Mouse (Mus musculus): Measurements from ENCODE around the gene Lmln.

DNA sequence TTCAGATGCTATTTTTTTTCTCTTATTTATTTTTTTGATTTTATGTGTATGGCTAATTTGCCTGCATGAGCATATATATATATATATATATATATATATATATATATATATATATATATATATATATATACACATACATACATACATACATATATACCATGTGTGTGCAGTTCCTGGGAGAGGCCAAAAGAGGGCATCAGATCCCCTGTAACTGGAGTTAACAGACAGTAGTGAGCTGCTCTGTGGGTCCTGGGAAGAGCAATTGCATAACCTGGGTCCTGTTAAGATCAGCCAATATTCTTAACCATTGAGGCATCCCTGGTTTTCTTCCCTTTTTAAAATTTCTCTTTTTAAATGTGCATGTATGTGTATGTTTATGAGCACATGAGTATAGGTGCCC, 8.6 kb downstream of the Lmln start:
- TF ChIP-seq CTCF (IDR thresholded peaks at IDR 0.05 in 2 of 3, conservative IDR thresholded peaks at IDR 0.05 in 1 of 3; ENCODE audit: control insufficient read depth in 1 of 3, insufficient read depth in 1 of 3, low read depth in 2 of 3, low read length in 3 of 3, poor library complexity in 1 of 3, severe bottlenecking in 1 of 3) (peak in 1 of 3 experiments; percentile 27; a peak in 2 of 6 replicates), ETS1 (IDR thresholded peaks at IDR 0.05; ENCODE audit: low read depth, low read length) (no peak), ZKSCAN1 (IDR thresholded peaks at IDR 0.05; ENCODE audit: low read depth, low read length) (no peak), TCF12 (IDR thresholded peaks at IDR 0.05; ENCODE audit: low read depth, low read length) (no peak), NELFE (IDR thresholded peaks at IDR 0.05; ENCODE audit: low read depth, low read length) (no peak), POLR2AphosphoS5 (IDR thresholded peaks at IDR 0.05; ENCODE audit: borderline replicate concordance, low read depth, low read length) (no peak), MEF2A (IDR thresholded peaks at IDR 0.05; ENCODE audit: extremely low read depth, insufficient replicate concordance, low read depth, low read length, poor library complexity, severe bottlenecking) (no peak), POLR2A (IDR thresholded peaks at IDR 0.05; ENCODE audit: control insufficient read depth in 1 of 2, insufficient read depth in 1 of 2, low read depth in 1 of 2, low read length in 2 of 2, poor library complexity in 1 of 2) (no peak), MXI1 (IDR thresholded peaks at IDR 0.05; ENCODE audit: low read depth, low read length) (no peak), JUND (IDR thresholded peaks at IDR 0.05; ENCODE audit: low read depth, low read length) (no peak), CHD2 (IDR thresholded peaks at IDR 0.05; ENCODE audit: low read length) (no peak), E2F4 (IDR thresholded peaks at IDR 0.05; ENCODE audit: borderline replicate concordance, low read depth, low read length) (no peak), ZNF384 (IDR thresholded peaks at IDR 0.05; ENCODE audit: low read depth, low read length) (no peak)
